Mouse (Mus musculus): ENCODE data around the gene Zfhx3. TPM values are rescaled to one million over a fixed set of nuclear protein-coding genes. Genes with fewer than 3 reads are reported as not detected.

Zfhx3 gene
- polyA plus RNA-seq, 1 experiment from 2014 or later: 13.9 TPM

- 40% methylated on average over 14 of the region's 14 CpGs for WGBS
- Histone ChIP-seq H3K9ac (no peak overlapping the region), H3K4me1 (peaks cover 8% of the 10 kb centered on the region), H3K36me3 (no peaks in the 10 kb centered on the region), H3K4me2 (replicated peaks) (no peak overlapping the region), H3K9me3 (replicated peaks) (no peaks in the 10 kb centered on the region), H3K27me3 (no peaks in the 10 kb centered on the region), H3K4me3 (replicated peaks) (no peak overlapping the region), H3K27ac (replicated peaks) (no peak overlapping the region)
- ATAC-seq (ENCODE audit: insufficient number of reproducible peaks, low FRiP score, low TSS enrichment, low read depth): 0 out of 2 replicates have a peak, but pooled peaks have one; percentile 47
These were observed 568.3 kb downstream of the Zfhx3 start for GRCm38 (mm10) chr8:108510641-108511325.

- Histone ChIP-seq H3K4me2 (replicated peaks) (no peak overlapping the region), H3K4me3 (replicated peaks) (no peak overlapping the region), H3K9ac (no peak overlapping the region), H3K36me3 (no peaks in the 10 kb centered on the region), H3K27me3 (no peaks in the 10 kb centered on the region), H3K4me1 (no peaks in the 10 kb centered on the region), H3K27ac (replicated peaks) (no peak overlapping the region), H3K9me3 (replicated peaks) (no peaks in the 10 kb centered on the region)
- WGBS: 89% methylated on average over 7 of the region's 7 CpGs
- ATAC-seq (ENCODE audit: insufficient number of reproducible peaks, low FRiP score, low TSS enrichment, low read depth): no peak
These were observed 575.7 kb downstream of the Zfhx3 start for GRCm38 (mm10) chr8:108518116-108518515.

GRCm38 (mm10) chr8:108522050-108522449 is 579.6 kb downstream of the Zfhx3 start:
- Histone ChIP-seq H3K4me2 (replicated peaks) (no peak overlapping the region), H3K27me3 (no peaks in the 10 kb centered on the region), H3K36me3 (no peaks in the 10 kb centered on the region), H3K9me3 (replicated peaks) (no peaks in the 10 kb centered on the region), H3K27ac (replicated peaks) (no peak overlapping the region), H3K4me3 (replicated peaks) (no peak overlapping the region), H3K9ac (no peak overlapping the region), H3K4me1 (no peaks in the 10 kb centered on the region)
- WGBS: 84% methylated on average over 4 of the region's 4 CpGs
- ATAC-seq (ENCODE audit: insufficient number of reproducible peaks, low FRiP score, low TSS enrichment, low read depth): no peak

- no peak for ATAC-seq (ENCODE audit: insufficient number of reproducible peaks, low FRiP score, low TSS enrichment, low read depth)
- WGBS: 89% methylated on average over 7 of the region's 7 CpGs
These were observed 587.0 kb downstream of the Zfhx3 start for GRCm38 (mm10) chr8:108529421-108529820.

GRCm38 (mm10) chr8:108535121-108535876 is 592.9 kb downstream of the Zfhx3 start:
- no peaks in the 10 kb centered on the region for H3K9me3 ChIP-seq (replicated peaks)
- 77% methylated on average over 16 of the region's 16 CpGs for WGBS

More at GRCm38 (mm10) chr8:108529421-108529820, 587.0 kb downstream of the Zfhx3 start:
- Histone ChIP-seq H3K4me3 (replicated peaks) (no peak overlapping the region), H3K27ac (replicated peaks) (no peak overlapping the region), H3K36me3 (no peaks in the 10 kb centered on the region), H3K9me3 (replicated peaks) (no peaks in the 10 kb centered on the region), H3K9ac (no peak overlapping the region), H3K27me3 (no peaks in the 10 kb centered on the region), H3K4me1 (no peaks in the 10 kb centered on the region), H3K4me2 (replicated peaks) (no peak overlapping the region)

GRCm38 (mm10) chr8:108536186-108536585 is 593.7 kb downstream of the Zfhx3 start:
- H3K27me3 ChIP-seq: no peaks in the 10 kb centered on the region
- no peak overlapping the region for H3K4me2 ChIP-seq (replicated peaks)
- peaks cover 5% of the 10 kb centered on the region; the same call in 1 of the 2 replicates for H3K4me1 ChIP-seq
- no peak for ATAC-seq (ENCODE audit: insufficient number of reproducible peaks, low FRiP score, low TSS enrichment, low read depth)
- no peak overlapping the region for H3K9ac ChIP-seq
- no peak overlapping the region for H3K27ac ChIP-seq (replicated peaks)
- H3K4me3 ChIP-seq (replicated peaks): no peak overlapping the region
- H3K9me3 ChIP-seq (replicated peaks): no peaks in the 10 kb centered on the region
- WGBS: 68% methylated on average over 7 of the region's 7 CpGs
- H3K36me3 ChIP-seq: no peaks in the 10 kb centered on the region

More at GRCm38 (mm10) chr8:108535121-108535876, 592.9 kb downstream of the Zfhx3 start:
- H3K9ac ChIP-seq: no peak overlapping the region
- peaks cover 5% of the 10 kb centered on the region; the same call in 1 of the 2 replicates for H3K4me1 ChIP-seq
- no peaks in the 10 kb centered on the region for H3K36me3 ChIP-seq
- H3K4me3 ChIP-seq (replicated peaks): no peak overlapping the region
- H3K4me2 ChIP-seq (replicated peaks): no peak overlapping the region
- no peak for ATAC-seq (ENCODE audit: insufficient number of reproducible peaks, low FRiP score, low TSS enrichment, low read depth)
- no peaks in the 10 kb centered on the region for H3K27me3 ChIP-seq
- H3K27ac ChIP-seq (replicated peaks): no peak overlapping the region

- Histone ChIP-seq H3K36me3 (no peaks in the 10 kb centered on the region), H3K9ac (no peak overlapping the region), H3K27me3 (no peaks in the 10 kb centered on the region), H3K4me2 (replicated peaks) (no peak overlapping the region), H3K9me3 (replicated peaks) (no peaks in the 10 kb centered on the region), H3K27ac (replicated peaks) (no peak overlapping the region), H3K4me1 (peaks cover 5% of the 10 kb centered on the region; the same call in 1 of the 2 replicates), H3K4me3 (replicated peaks) (no peak overlapping the region)
- 63% methylated on average over 15 of the region's 15 CpGs for WGBS
- no peak for ATAC-seq (ENCODE audit: insufficient number of reproducible peaks, low FRiP score, low TSS enrichment, low read depth)
These were observed 594.5 kb downstream of the Zfhx3 start for GRCm38 (mm10) chr8:108536911-108537351.

GRCm38 (mm10) chr8:108537686-108538551 is 595.5 kb downstream of the Zfhx3 start:
- no peak for ATAC-seq (ENCODE audit: insufficient number of reproducible peaks, low FRiP score, low TSS enrichment, low read depth)
- Histone ChIP-seq H3K27me3 (no peaks in the 10 kb centered on the region), H3K36me3 (no peaks in the 10 kb centered on the region), H3K4me3 (replicated peaks) (no peak overlapping the region), H3K4me1 (peaks cover 5% of the 10 kb centered on the region; the same call in 1 of the 2 replicates), H3K9ac (no peak overlapping the region), H3K27ac (replicated peaks) (no peak overlapping the region), H3K9me3 (replicated peaks) (no peaks in the 10 kb centered on the region), H3K4me2 (replicated peaks) (no peak overlapping the region)
- 66% methylated on average over 25 of the region's 25 CpGs for WGBS

GRCm38 (mm10) chr8:108538929-108539555 is 596.6 kb downstream of the Zfhx3 start:
- no peaks in the 10 kb centered on the region for H3K36me3 ChIP-seq
- peaks cover 5% of the 10 kb centered on the region; the same call in 1 of the 2 replicates for H3K4me1 ChIP-seq
- no peaks in the 10 kb centered on the region; the same call in 1 of the 2 replicates for H3K27me3 ChIP-seq
- H3K9ac ChIP-seq: no peak overlapping the region
- H3K4me2 ChIP-seq (replicated peaks): no peak overlapping the region
- H3K4me3 ChIP-seq (replicated peaks): no peak overlapping the region
- 70% methylated on average over 8 of the region's 8 CpGs for WGBS
- no peaks in the 10 kb centered on the region for H3K9me3 ChIP-seq (replicated peaks)
- no peak overlapping the region for H3K27ac ChIP-seq (replicated peaks)
- no peak for ATAC-seq (ENCODE audit: insufficient number of reproducible peaks, low FRiP score, low TSS enrichment, low read depth)

GRCm38 (mm10) chr8:108552518-108552917 is 610.1 kb downstream of the Zfhx3 start:
- H3K4me3 ChIP-seq (replicated peaks): no peak overlapping the region
- peak overlapping the region; percentile 56 for H3K27ac ChIP-seq (replicated peaks)
- ATAC-seq (ENCODE audit: insufficient number of reproducible peaks, low FRiP score, low TSS enrichment, low read depth): peak; percentile 76
- H3K9me3 ChIP-seq (replicated peaks): no peaks in the 10 kb centered on the region
- H3K4me1 ChIP-seq: peaks cover 27% of the 10 kb centered on the region
- H3K27me3 ChIP-seq: no peaks in the 10 kb centered on the region
- peak overlapping the region; percentile 25; the same call in 1 of the 2 replicates for H3K4me2 ChIP-seq (replicated peaks)
- 22% methylated on average over 8 of the region's 8 CpGs for WGBS
- no peak overlapping the region for H3K9ac ChIP-seq
- H3K36me3 ChIP-seq: no peaks in the 10 kb centered on the region
